Mouse (Mus musculus): ENCODE measurements around the gene Ano6. TPM values are rescaled to one million over a fixed set of nuclear protein-coding genes. Genes with fewer than 3 reads are reported as not detected.
"Not testable (repeated sequence)": the region's sequence is repeated elsewhere in the genome, so short reads cannot be mapped to it uniquely, and the experiment has no call there.

The Ano6 gene
- polyA plus RNA-seq, 1 experiment from 2014 or later: 16.2 TPM

DNA sequence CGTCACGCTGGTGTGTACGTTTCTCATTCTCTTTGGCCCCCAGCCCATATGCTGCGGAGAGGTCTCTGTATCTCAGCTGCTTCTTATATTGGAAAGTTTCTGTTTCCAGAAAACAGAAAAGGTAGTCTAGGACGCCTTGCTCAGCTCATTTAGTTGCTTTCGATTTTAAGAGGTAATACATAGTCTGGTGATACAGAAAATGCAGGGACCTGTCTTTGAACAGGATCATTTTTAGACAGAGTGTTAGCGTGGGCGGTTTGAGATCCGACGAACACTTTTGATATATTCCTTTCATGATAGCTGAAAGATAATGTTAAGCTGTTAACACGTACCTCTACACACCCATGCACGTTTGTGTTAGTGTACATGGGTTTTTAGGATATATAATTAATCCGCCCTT lies 35.9 kb downstream of the Ano6 start:
- H3K4me3 ChIP-seq (ENCODE audit: low read depth, low read length): no peak overlapping the region
- H3K9ac ChIP-seq (ENCODE audit: low read length): no peak overlapping the region
- no peak for ATAC-seq (ENCODE audit: low FRiP score, low TSS enrichment)
- no peaks in the 10 kb centered on the region for H3K9me3 ChIP-seq (ENCODE audit: control insufficient read depth, low read length)
- no peak for DNase-seq (ENCODE audit: low spot score)
- H3K4me1 ChIP-seq (replicated peaks; ENCODE audit: control insufficient read depth, insufficient read depth): peaks cover 19% of the 10 kb centered on the region
- 71% methylated on average over 13 of the region's 13 CpGs for WGBS
- no peak overlapping the region for H3K4me2 ChIP-seq (replicated peaks; ENCODE audit: low read depth)
- H3K27ac ChIP-seq (replicated peaks): no peak overlapping the region
- H3K36me3 ChIP-seq (ENCODE audit: control insufficient read depth, insufficient read depth, low read length): no peaks in the 10 kb centered on the region; the same call in 1 of the 2 replicates
- H3K27me3 ChIP-seq (ENCODE audit: control insufficient read depth, insufficient read depth, low read length): no peaks in the 10 kb centered on the region
- TF ChIP-seq EP300 (optimal IDR thresholded peaks at IDR 0.05): no peak
- TF ChIP-seq CTCF (IDR thresholded peaks at IDR 0.05; ENCODE audit: low read depth): no peak

DNA sequence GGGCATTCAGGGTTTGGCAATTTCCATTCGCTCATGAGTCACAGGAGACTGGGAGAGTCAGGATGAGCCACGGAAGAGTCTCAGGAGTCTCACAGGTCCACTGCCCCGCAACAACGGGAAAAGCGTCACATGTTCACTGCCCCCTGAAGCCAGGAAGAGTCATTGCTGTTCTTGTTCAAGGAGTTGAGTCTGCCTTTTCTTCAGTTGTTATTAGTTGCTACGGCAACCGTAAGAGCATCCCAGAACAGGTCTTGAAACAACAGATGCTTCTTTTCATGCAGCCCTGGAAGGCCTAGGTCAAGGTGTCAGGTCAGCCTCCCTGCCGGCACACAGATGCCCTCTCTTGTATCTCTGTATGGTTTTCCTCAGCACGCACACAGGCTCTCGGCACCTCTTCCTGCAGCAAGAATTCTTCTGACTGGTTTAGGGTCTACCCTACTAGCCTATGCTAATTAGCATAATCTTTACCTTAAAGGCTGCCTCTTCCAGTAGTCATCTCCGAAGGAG lies 36.9 kb downstream of the Ano6 start:
- ATAC-seq (ENCODE audit: low FRiP score, low TSS enrichment): peak; percentile 7; the same call in 1 of the 2 replicates
- no peak for DNase-seq (ENCODE audit: low spot score)
- H3K4me1 ChIP-seq (replicated peaks; ENCODE audit: control insufficient read depth, insufficient read depth): peaks cover 19% of the 10 kb centered on the region
- no peak for TF ChIP-seq EP300 (optimal IDR thresholded peaks at IDR 0.05)
- peak; percentile 44; the same call in 1 of the 2 replicates for TF ChIP-seq CTCF (IDR thresholded peaks at IDR 0.05; ENCODE audit: low read depth)
- H3K9ac ChIP-seq (ENCODE audit: low read length): peak overlapping the region; percentile 38; the same call in 1 of the 2 replicates
- WGBS: 39% methylated on average over 11 of the region's 11 CpGs
- H3K4me3 ChIP-seq (ENCODE audit: low read depth, low read length): peak overlapping the region; percentile 4; the same call in 1 of the 2 replicates
- no peaks in the 10 kb centered on the region for H3K9me3 ChIP-seq (ENCODE audit: control insufficient read depth, low read length)
- no peaks in the 10 kb centered on the region; the same call in 1 of the 2 replicates for H3K36me3 ChIP-seq (ENCODE audit: control insufficient read depth, insufficient read depth, low read length)
- peak overlapping the region; percentile 78 for H3K27ac ChIP-seq (replicated peaks)
- H3K4me2 ChIP-seq (replicated peaks; ENCODE audit: low read depth): peak overlapping the region; percentile 40
- no peaks in the 10 kb centered on the region for H3K27me3 ChIP-seq (ENCODE audit: control insufficient read depth, insufficient read depth, low read length)

DNA sequence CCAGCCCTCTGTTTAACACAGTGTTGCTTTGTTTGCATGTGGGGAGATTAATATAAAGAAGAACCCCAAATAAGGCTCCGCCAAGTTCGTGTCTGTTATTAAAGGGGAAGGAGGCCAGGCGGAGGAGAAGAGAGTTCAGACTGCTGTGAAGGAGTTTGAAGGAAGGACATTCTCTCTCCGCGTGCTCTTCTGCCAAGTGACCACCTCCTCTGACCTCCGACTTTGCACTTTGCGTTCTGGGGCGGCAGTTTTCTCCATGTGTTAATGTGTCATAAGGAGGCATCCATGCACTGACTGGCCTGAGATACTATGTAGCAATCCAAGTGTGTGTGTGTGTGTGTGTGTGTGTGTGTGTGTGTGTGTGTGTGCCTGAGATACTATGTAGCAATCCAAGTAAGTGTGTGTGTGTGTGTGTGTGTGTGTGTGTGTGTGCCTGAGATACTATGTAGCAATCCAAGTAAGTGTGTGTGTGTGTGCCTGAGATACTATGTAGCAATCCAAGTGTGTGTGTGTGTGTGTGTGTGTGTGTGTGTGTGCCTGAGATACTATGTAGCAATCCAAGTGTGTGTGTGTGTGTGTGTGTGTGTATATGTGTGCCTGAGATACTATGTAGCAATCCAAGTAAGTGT lies 37.5 kb downstream of the Ano6 start:
- peak overlapping the region; percentile 78 for H3K27ac ChIP-seq (replicated peaks)
- ATAC-seq (ENCODE audit: low FRiP score, low TSS enrichment): peak; percentile 52; the same call in 1 of the 2 replicates
- not testable (repeated sequence) for DNase-seq (ENCODE audit: low spot score); H3K9me3 ChIP-seq (ENCODE audit: control insufficient read depth, low read length); H3K27me3 ChIP-seq (ENCODE audit: control insufficient read depth, insufficient read depth, low read length); H3K36me3 ChIP-seq (ENCODE audit: control insufficient read depth, insufficient read depth, low read length)
- peak overlapping the region; percentile 38; the same call in 1 of the 2 replicates for H3K9ac ChIP-seq (ENCODE audit: low read length)
- H3K4me1 ChIP-seq (replicated peaks; ENCODE audit: control insufficient read depth, insufficient read depth): peaks cover 19% of the 10 kb centered on the region
- H3K4me2 ChIP-seq (replicated peaks; ENCODE audit: low read depth): peak overlapping the region; percentile 40
- peak overlapping the region; percentile 4; the same call in 1 of the 2 replicates for H3K4me3 ChIP-seq (ENCODE audit: low read depth, low read length)
- WGBS: 30% methylated on average over 8 of the region's 8 CpGs

DNA sequence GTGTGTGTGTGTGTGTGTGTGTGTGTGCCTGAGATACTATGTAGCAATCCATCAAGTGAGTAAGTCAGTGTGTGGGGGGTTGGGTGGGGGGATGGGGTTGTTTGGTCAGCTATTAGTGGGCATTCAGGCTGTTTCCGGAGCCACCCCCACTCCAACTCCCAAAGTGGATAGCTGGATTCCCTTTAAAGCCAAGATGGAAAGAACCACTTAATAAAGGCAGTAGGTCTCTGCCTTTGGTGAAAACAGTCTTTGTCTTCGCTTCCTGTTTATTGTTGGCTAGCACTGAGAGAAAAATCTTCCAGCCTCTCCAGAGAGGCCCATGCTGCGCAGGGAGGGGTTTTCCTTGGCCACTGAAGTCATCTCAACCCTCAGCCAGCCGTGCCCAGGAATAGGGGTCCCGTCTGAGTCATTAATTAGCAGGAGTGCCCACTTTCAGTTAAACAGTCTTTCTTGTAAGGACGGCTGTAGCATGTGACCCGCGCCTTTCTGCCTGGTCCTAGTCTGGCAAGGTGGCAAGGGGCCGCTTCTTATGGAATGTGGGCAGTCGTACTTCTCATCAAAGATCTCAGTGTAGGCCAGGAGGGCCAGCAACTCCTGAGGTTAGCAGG lies 38.1 kb downstream of the Ano6 start:
- Histone ChIP-seq H3K27ac (replicated peaks) (peak overlapping the region; percentile 74), H3K4me1 (replicated peaks; ENCODE audit: control insufficient read depth, insufficient read depth) (peaks cover 19% of the 10 kb centered on the region), H3K4me3 (ENCODE audit: low read depth, low read length) (no peak overlapping the region), H3K36me3 (ENCODE audit: control insufficient read depth, insufficient read depth, low read length) (no peaks in the 10 kb centered on the region; the same call in 1 of the 2 replicates), H3K9ac (ENCODE audit: low read length) (no peak overlapping the region), H3K27me3 (ENCODE audit: control insufficient read depth, insufficient read depth, low read length) (no peaks in the 10 kb centered on the region), H3K9me3 (ENCODE audit: control insufficient read depth, low read length) (no peaks in the 10 kb centered on the region), H3K4me2 (replicated peaks; ENCODE audit: low read depth) (peak overlapping the region; percentile 20; the same call in 1 of the 2 replicates)
- DNase-seq (ENCODE audit: low spot score): peak; percentile 44
- WGBS: 36% methylated on average over 10 of the region's 10 CpGs
- TF ChIP-seq EP300 (optimal IDR thresholded peaks at IDR 0.05) (no peak), CTCF (IDR thresholded peaks at IDR 0.05; ENCODE audit: low read depth) (no peak)
- ATAC-seq (ENCODE audit: low FRiP score, low TSS enrichment): peak; percentile 59; the same call in 1 of the 2 replicates

DNA sequence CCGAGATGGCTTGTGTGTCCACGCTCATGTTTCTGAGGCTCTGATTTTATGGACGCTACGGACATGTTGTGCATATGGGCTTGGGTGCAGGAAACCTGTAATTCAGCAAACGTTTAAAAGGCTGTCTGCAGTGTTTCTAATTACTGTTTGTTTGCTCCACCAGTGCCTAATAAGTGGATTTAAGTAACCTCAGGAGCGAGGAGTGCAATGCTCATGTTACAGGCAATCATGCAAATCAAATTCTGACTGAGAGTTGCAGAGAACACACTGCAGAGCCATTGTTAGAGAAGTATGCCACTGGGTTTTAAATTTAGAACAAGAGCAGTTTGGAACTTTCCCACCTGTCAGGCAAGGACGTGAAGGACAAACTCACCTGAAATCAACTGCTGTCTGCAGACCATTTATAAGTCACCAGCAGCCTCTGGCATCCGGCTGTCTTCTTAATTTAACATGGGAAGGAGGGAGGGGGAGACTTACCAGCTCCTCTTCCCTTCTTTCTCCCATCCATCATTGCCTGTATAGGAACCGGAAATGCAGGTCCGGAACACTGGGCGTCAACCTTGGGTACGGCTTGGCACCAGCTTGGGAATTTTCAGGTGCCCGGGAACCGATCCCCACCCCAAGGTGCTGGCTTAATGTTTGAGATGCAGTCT lies 39.0 kb downstream of the Ano6 start:
- no peak overlapping the region for H3K9ac ChIP-seq (ENCODE audit: low read length)
- WGBS: 52% methylated on average over 14 of the region's 14 CpGs
- H3K4me1 ChIP-seq (replicated peaks; ENCODE audit: control insufficient read depth, insufficient read depth): peaks cover 19% of the 10 kb centered on the region
- no peaks in the 10 kb centered on the region; the same call in 1 of the 2 replicates for H3K36me3 ChIP-seq (ENCODE audit: control insufficient read depth, insufficient read depth, low read length)
- ATAC-seq (ENCODE audit: low FRiP score, low TSS enrichment) (peak; percentile 45), DNase-seq (ENCODE audit: low spot score) (peak; percentile 60)
- peak overlapping the region; percentile 39 for H3K4me2 ChIP-seq (replicated peaks; ENCODE audit: low read depth)
- H3K4me3 ChIP-seq (ENCODE audit: low read depth, low read length): peak overlapping the region; percentile 4; the same call in 1 of the 2 replicates
- H3K27me3 ChIP-seq (ENCODE audit: control insufficient read depth, insufficient read depth, low read length): no peaks in the 10 kb centered on the region
- H3K9me3 ChIP-seq (ENCODE audit: control insufficient read depth, low read length): no peaks in the 10 kb centered on the region
- H3K27ac ChIP-seq (replicated peaks): peak overlapping the region; percentile 74
- no peak for TF ChIP-seq CTCF (IDR thresholded peaks at IDR 0.05; ENCODE audit: low read depth)
- peak; percentile 66 for TF ChIP-seq EP300 (optimal IDR thresholded peaks at IDR 0.05)

All from stomach, postnatal 0 days (tissue).